Mouse (Mus musculus): ENCODE measurements around the gene Cdyl2. TPM values are rescaled to one million over a fixed set of nuclear protein-coding genes. Genes with fewer than 3 reads are reported as not detected.
A peak's percentile ranks its signal among the peaks of the same experiment; 100 is the strongest.

Cdyl2 gene
- 5.4 and 6.2 TPM in 2 replicates for polyA plus RNA-seq (2015; fragmentation: Nextera tagmentation; extraction: Ambion mirVana)

GRCm38 (mm10) chr8:116732684-116733647 is at the start of gene Cdyl2:
TSS of gene Cdyl2 (minus strand) at chr8:116732991.
- Histone ChIP-seq H3K27me3 (replicated peaks) (0 out of 2 replicates have a peak, but pooled peaks cover 5% of the 10 kb centered on the region), H3K27ac (peak within 1 kb of the TSS; percentile 87), H3K4me2 (replicated peaks) (peak within 1 kb of the TSS; percentile 94), H3K36me3 (no peaks in the 10 kb centered on the region), H3K4me3 (replicated peaks) (peak within 1 kb of the TSS; percentile 85), H3K4me1 (replicated peaks) (peaks cover 5% of the 10 kb centered on the region), H3K9ac (peak within 1 kb of the TSS; percentile 86), H3K9me3 (no peaks in the 10 kb centered on the region)
- under 1% methylated on average over 126 of the region's 129 CpGs for WGBS
- ATAC-seq = peak; percentile 92

GRCm38 (mm10) chr8:116780594-116780993 is 47.8 kb upstream of the Cdyl2 start:
- no peaks in the 10 kb centered on the region for H3K4me1 ChIP-seq (replicated peaks)
- 55% methylated on average over 8 of the region's 8 CpGs for WGBS
- no peak for ATAC-seq

GRCm38 (mm10) chr8:116774220-116774619 is 41.4 kb upstream of the Cdyl2 start:
- Histone ChIP-seq H3K9ac (no peak overlapping the region), H3K27ac (no peak overlapping the region), H3K9me3 (no peaks in the 10 kb centered on the region), H3K4me3 (replicated peaks) (no peak overlapping the region), H3K27me3 (replicated peaks) (no peaks in the 10 kb centered on the region), H3K36me3 (no peaks in the 10 kb centered on the region), H3K4me1 (replicated peaks) (no peaks in the 10 kb centered on the region), H3K4me2 (replicated peaks) (no peak overlapping the region)
- ATAC-seq = no peak
- WGBS = 88% methylated on average over 5 of the region's 5 CpGs

More at GRCm38 (mm10) chr8:116780594-116780993, 47.8 kb upstream of the Cdyl2 start:
- Histone ChIP-seq H3K27me3 (replicated peaks) (no peaks in the 10 kb centered on the region), H3K9me3 (no peaks in the 10 kb centered on the region), H3K4me3 (replicated peaks) (no peak overlapping the region), H3K27ac (no peak overlapping the region), H3K9ac (no peak overlapping the region), H3K36me3 (no peaks in the 10 kb centered on the region), H3K4me2 (replicated peaks) (no peak overlapping the region)

GRCm38 (mm10) chr8:116772727-116773126 is 39.9 kb upstream of the Cdyl2 start:
- Histone ChIP-seq H3K4me1 (replicated peaks) (no peaks in the 10 kb centered on the region), H3K9ac (no peak overlapping the region), H3K36me3 (no peaks in the 10 kb centered on the region), H3K4me2 (replicated peaks) (no peak overlapping the region), H3K27ac (no peak overlapping the region), H3K4me3 (replicated peaks) (no peak overlapping the region), H3K9me3 (no peaks in the 10 kb centered on the region), H3K27me3 (replicated peaks) (no peaks in the 10 kb centered on the region)
- 67% methylated on average over 9 of the region's 9 CpGs for WGBS
- no peak for ATAC-seq

GRCm38 (mm10) chr8:116771797-116772343 is 39.1 kb upstream of the Cdyl2 start:
- no peak for ATAC-seq
- Histone ChIP-seq H3K9me3 (no peaks in the 10 kb centered on the region), H3K9ac (no peak overlapping the region), H3K36me3 (no peaks in the 10 kb centered on the region), H3K27ac (no peak overlapping the region), H3K4me1 (replicated peaks) (no peaks in the 10 kb centered on the region), H3K4me2 (replicated peaks) (no peak overlapping the region), H3K27me3 (replicated peaks) (no peaks in the 10 kb centered on the region), H3K4me3 (replicated peaks) (no peak overlapping the region)
- 55% methylated on average over 7 of the region's 7 CpGs for WGBS

GRCm38 (mm10) chr8:116770756-116771155 is 38.0 kb upstream of the Cdyl2 start:
- no peaks in the 10 kb centered on the region for H3K9me3 ChIP-seq
- H3K4me1 ChIP-seq (replicated peaks) = no peaks in the 10 kb centered on the region
- no peak overlapping the region for H3K4me2 ChIP-seq (replicated peaks)
- H3K27me3 ChIP-seq (replicated peaks) = no peaks in the 10 kb centered on the region
- H3K36me3 ChIP-seq = no peaks in the 10 kb centered on the region
- WGBS = 71% methylated on average over 12 of the region's 12 CpGs
- no peak for ATAC-seq
- H3K9ac ChIP-seq = no peak overlapping the region
- no peak overlapping the region for H3K27ac ChIP-seq
- H3K4me3 ChIP-seq (replicated peaks) = no peak overlapping the region

DNA sequence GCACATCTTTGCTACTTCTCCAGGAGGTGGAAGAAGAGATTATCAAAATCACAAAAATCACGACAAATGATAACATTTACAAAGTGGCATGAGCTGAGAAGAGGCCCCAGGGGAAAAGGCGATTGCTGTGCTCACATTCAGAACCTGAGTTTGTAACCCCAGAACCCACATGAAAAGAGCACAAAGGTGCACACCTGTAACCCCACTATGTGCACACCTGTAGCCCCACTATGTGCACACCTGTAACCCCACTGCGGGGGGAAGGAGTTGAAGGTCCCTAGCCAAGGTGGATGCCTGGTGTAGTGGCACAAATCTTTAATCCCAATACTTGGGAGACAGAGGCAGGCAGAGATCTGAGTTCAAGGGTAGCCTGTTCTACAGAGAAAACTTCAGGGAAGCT is 23.4 kb upstream of the Cdyl2 start:
- no peak overlapping the region for H3K9ac ChIP-seq
- ATAC-seq = no peak
- no peak overlapping the region for H3K27ac ChIP-seq
- H3K4me1 ChIP-seq (replicated peaks) = no peaks in the 10 kb centered on the region
- 72% methylated on average over 3 of the region's 3 CpGs for WGBS
- no peaks in the 10 kb centered on the region for H3K9me3 ChIP-seq
- no peak overlapping the region for H3K4me2 ChIP-seq (replicated peaks)
- H3K4me3 ChIP-seq (replicated peaks) = no peak overlapping the region
- H3K36me3 ChIP-seq = no peaks in the 10 kb centered on the region
- no peaks in the 10 kb centered on the region for H3K27me3 ChIP-seq (replicated peaks)

- Histone ChIP-seq H3K36me3 (no peaks in the 10 kb centered on the region), H3K4me2 (replicated peaks) (no peak overlapping the region), H3K4me1 (replicated peaks) (no peaks in the 10 kb centered on the region), H3K4me3 (replicated peaks) (no peak overlapping the region), H3K9me3 (no peaks in the 10 kb centered on the region), H3K27me3 (replicated peaks) (no peaks in the 10 kb centered on the region), H3K9ac (no peak overlapping the region), H3K27ac (no peak overlapping the region)
- ATAC-seq = no peak
- 6% methylated on average over 4 of the region's 4 CpGs for WGBS
Observed at GRCm38 (mm10) chr8:116755557-116755956, 22.8 kb upstream of the Cdyl2 start.

GRCm38 (mm10) chr8:116740726-116741125 is 7.9 kb upstream of the Cdyl2 start:
- no peak overlapping the region for H3K9ac ChIP-seq
- WGBS = 93% methylated on average over 1 of the region's 1 CpGs

DNA sequence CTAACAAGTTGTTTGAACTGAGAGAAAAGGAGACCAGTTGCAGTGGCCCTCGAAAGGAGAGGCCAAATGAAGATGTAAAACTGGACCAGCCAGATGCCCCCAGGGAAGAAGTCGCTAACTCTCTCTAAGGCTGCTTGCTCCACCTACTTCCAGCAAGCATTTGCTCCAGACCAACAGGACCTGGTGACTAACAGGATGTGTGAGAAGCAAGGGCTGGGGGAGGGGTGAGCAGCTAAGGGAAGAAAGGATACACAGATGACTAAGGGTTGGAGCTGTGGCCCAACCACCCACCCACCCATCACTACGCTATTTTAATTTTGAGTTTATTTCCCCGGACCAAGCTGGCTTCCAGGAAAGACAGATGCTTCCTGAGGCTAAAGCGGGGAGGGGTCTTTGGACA is 2.5 kb upstream of the Cdyl2 start:
- H3K4me3 ChIP-seq (replicated peaks) = no peak overlapping the region
- H3K4me1 ChIP-seq (replicated peaks) = peaks cover 5% of the 10 kb centered on the region
- WGBS = 58% methylated on average over 5 of the region's 5 CpGs
- no peak for ATAC-seq
- no peaks in the 10 kb centered on the region for H3K36me3 ChIP-seq
- H3K27ac ChIP-seq = no peak overlapping the region
- H3K9ac ChIP-seq = no peak overlapping the region
- 0 out of 2 replicates have a peak, but pooled peaks cover 5% of the 10 kb centered on the region for H3K27me3 ChIP-seq (replicated peaks)
- H3K4me2 ChIP-seq (replicated peaks) = no peak overlapping the region
- no peaks in the 10 kb centered on the region for H3K9me3 ChIP-seq

More at GRCm38 (mm10) chr8:116740726-116741125, 7.9 kb upstream of the Cdyl2 start:
- Histone ChIP-seq H3K4me1 (replicated peaks) (no peaks in the 10 kb centered on the region), H3K4me2 (replicated peaks) (no peak overlapping the region), H3K9me3 (no peaks in the 10 kb centered on the region), H3K27ac (no peak overlapping the region), H3K27me3 (replicated peaks) (no peaks in the 10 kb centered on the region), H3K36me3 (no peaks in the 10 kb centered on the region), H3K4me3 (replicated peaks) (no peak overlapping the region)
- no peak for ATAC-seq

DNA sequence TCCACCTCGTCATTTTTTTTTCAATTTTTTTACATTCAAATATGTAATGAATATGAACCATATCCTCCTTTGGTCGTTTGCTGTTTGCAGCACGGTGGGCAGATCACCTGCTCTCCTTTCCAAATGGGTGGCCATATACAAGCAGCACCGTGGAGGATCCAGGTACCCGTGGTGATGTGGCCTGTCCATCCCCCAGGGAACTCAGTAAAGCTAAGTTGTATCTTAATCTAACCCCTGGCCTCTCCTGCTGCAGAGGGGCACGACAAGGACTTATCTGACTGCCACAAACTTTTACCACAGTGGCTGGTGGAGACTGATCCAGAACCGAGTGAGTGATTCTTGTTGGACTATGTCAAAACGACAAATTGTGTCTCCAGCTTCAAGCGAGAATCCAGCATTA is 1.4 kb upstream of the Cdyl2 start:
- 57% methylated on average over 9 of the region's 9 CpGs for WGBS
- H3K36me3 ChIP-seq = no peaks in the 10 kb centered on the region
- H3K27me3 ChIP-seq (replicated peaks) = 0 out of 2 replicates have a peak, but pooled peaks cover 5% of the 10 kb centered on the region
- H3K4me1 ChIP-seq (replicated peaks) = peaks cover 5% of the 10 kb centered on the region
- H3K9ac ChIP-seq = no peak overlapping the region
- no peak overlapping the region for H3K4me3 ChIP-seq (replicated peaks)
- H3K27ac ChIP-seq = no peak overlapping the region
- H3K9me3 ChIP-seq = no peaks in the 10 kb centered on the region
- ATAC-seq = no peak
- H3K4me2 ChIP-seq (replicated peaks) = no peak overlapping the region

DNA sequence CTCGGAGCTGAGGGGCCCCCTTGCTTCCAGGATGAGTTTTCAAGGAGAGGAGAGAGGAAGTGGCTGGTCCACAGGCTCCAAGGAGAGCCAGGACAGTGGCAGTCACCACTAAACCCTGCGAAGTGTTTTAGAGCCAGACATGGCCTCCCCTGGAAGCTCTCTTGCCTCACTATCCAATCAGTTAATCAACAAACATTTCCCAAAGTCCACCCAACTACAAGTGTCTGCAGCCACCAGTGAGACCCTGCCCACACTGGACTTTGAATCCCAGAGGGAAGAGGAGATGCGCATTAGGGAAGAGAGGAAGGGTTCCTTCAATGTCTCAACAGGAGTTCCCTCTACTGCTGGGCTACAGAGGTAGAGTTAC is 840 bp upstream of the Cdyl2 start:
- ATAC-seq = peak; percentile 29
- Histone ChIP-seq H3K36me3 (no peaks in the 10 kb centered on the region), H3K9ac (peak overlapping the region; percentile 86), H3K27ac (no peak overlapping the region), H3K9me3 (no peaks in the 10 kb centered on the region), H3K4me3 (replicated peaks) (peak overlapping the region; percentile 85), H3K4me2 (replicated peaks) (peak overlapping the region; percentile 94), H3K27me3 (replicated peaks) (0 out of 2 replicates have a peak, but pooled peaks cover 5% of the 10 kb centered on the region), H3K4me1 (replicated peaks) (peaks cover 5% of the 10 kb centered on the region)
- 26% methylated on average over 3 of the region's 3 CpGs for WGBS
